ENCODE assay signal across 14 mouse cellular contexts in the genomic region with DNA sequence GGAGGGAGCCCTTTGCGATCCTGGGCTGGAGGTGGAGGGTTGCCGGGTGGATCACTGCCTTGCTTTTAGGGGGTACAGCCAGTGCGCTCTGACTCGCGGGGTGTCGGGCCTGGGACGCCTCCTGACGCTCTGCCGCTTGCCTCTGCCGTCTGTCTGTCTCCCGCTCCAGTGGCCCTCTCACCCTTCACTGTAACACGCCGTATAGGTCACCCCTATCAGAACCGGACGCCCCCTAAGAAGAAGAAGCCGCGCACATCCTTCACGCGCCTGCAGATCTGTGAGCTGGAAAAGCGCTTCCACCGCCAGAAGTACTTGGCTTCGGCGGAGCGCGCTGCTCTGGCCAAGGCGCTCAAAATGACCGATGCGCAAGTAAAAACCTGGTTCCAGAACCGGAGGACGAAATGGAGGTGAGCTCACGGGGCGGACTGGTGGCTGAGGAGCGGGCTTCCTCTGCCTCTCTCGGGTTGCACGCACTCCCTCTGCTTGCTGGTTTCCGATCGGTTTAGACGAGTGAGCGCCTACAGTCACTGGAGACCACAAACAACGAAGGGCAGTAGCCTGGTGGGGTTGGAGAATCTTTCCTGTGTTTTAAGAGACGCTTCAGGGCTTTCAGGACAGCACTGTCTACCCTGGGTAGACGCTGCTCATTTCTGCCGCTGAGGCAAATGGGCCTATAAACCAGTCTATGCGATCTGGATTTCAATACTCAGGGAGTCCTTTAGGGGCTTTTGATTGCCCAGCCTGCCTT. TPM values are rescaled to one million over a fixed set of nuclear protein-coding genes. Genes with fewer than 3 reads are reported as not detected.
DNase-seq lines count a peak whose midpoint lies in the region; ATAC-seq and TF ChIP-seq lines count a peak whose summit lies in the region.
"Had no signal": no experiment of that assay in that cellular context is flagged by ENCODE, and none has a peak within 500 bp of the region (broad histone marks: within the 10 kb centered on the region; RNA-seq: fewer than 3 reads in every experiment).

No protein-coding gene starts in this region.

- 2% methylated on average over 44 of the region's 44 CpGs for WGBS in liver, embryonic 11.5 days
- 3% methylated on average over 44 of the region's 44 CpGs for WGBS in liver, postnatal 0 days (ENCODE audit: insufficient replicate concordance)
- WGBS in embryonic facial prominence, embryonic 14.5 days, result 2% methylated on average over 42 of the region's 44 CpGs
- WGBS in stomach, embryonic 14.5 days, result under 1% methylated on average over 44 of the region's 44 CpGs

- no peak for ATAC-seq in liver, embryonic 11.5 days (replicated peaks; ENCODE audit: low FRiP score)
- ATAC-seq in liver, postnatal 0 days, result no peak
- no peak for ATAC-seq in embryonic facial prominence, embryonic 14.5 days (ENCODE audit: low read depth)
- no peak for ATAC-seq in stomach, embryonic 14.5 days (ENCODE audit: insufficient number of reproducible peaks, insufficient read depth, low FRiP score, low read depth)
- ATAC-seq: forebrain, embryonic 13.5 days; Patski had no signal

- H3K27me3 ChIP-seq in liver, embryonic 11.5 days (replicated peaks; ENCODE audit: control insufficient read depth, insufficient read depth, low read length), result peaks cover 99% of the 10 kb centered on the region
- H3K27me3 ChIP-seq in liver, postnatal 0 days (ENCODE audit: insufficient read depth, low read length), result peaks cover 94% of the 10 kb centered on the region
- H3K27me3 ChIP-seq in embryonic facial prominence, embryonic 14.5 days (replicated peaks; ENCODE audit: control insufficient read depth, insufficient read depth, low read length), result peaks cover 99% of the 10 kb centered on the region
- peaks cover 81% of the 10 kb centered on the region for H3K27me3 ChIP-seq in stomach, embryonic 14.5 days (ENCODE audit: control insufficient read depth, insufficient read depth, low read length)

- peak overlapping the region; percentile 29 for H3K4me3 ChIP-seq in gastrocnemius, adult 2 months
- H3K4me3 ChIP-seq in liver, embryonic 11.5 days (ENCODE audit: low read depth, low read length), result no peak overlapping the region
- H3K4me3 ChIP-seq in liver, postnatal 0 days (ENCODE audit: low read depth, low read length), result no peak overlapping the region
- peak overlapping the region; percentile 24 for H3K4me3 ChIP-seq in embryonic facial prominence, embryonic 14.5 days (ENCODE audit: low read depth, low read length)
- peak overlapping the region; percentile 28 for H3K4me3 ChIP-seq in stomach, embryonic 14.5 days (ENCODE audit: low read depth, low read length)
- H3K4me3 ChIP-seq: forebrain, embryonic 13.5 days had no signal

- no peak for TF ChIP-seq EP300 in liver, postnatal 0 days (IDR thresholded peaks at IDR 0.05; ENCODE audit: low read depth)

- TF ChIP-seq CTCF in gastrocnemius, adult 2 months (IDR thresholded peaks at IDR 0.05), result no peak
- no peak for TF ChIP-seq CTCF in liver, postnatal 0 days (IDR thresholded peaks at IDR 0.05; ENCODE audit: low read depth)

- no peaks in the 10 kb centered on the region for H3K36me3 ChIP-seq in liver, embryonic 11.5 days (ENCODE audit: control insufficient read depth, insufficient read depth, low read length)
- H3K36me3 ChIP-seq in liver, postnatal 0 days (replicated peaks; ENCODE audit: insufficient read depth, low read length), result no peaks in the 10 kb centered on the region
- no peaks in the 10 kb centered on the region for H3K36me3 ChIP-seq in embryonic facial prominence, embryonic 14.5 days (ENCODE audit: control insufficient read depth, insufficient read depth, low read length)
- H3K36me3 ChIP-seq in stomach, embryonic 14.5 days (ENCODE audit: control insufficient read depth, insufficient read depth, low read length), result no peaks in the 10 kb centered on the region

- H3K9me3 ChIP-seq in liver, embryonic 11.5 days (ENCODE audit: control insufficient read depth, low read length), result no peaks in the 10 kb centered on the region
- H3K9me3 ChIP-seq in liver, postnatal 0 days (ENCODE audit: low read length), result no peaks in the 10 kb centered on the region
- no peaks in the 10 kb centered on the region for H3K9me3 ChIP-seq in embryonic facial prominence, embryonic 14.5 days (ENCODE audit: control insufficient read depth, low read length)
- H3K9me3 ChIP-seq in stomach, embryonic 14.5 days (ENCODE audit: control insufficient read depth, low read depth, low read length), result no peaks in the 10 kb centered on the region
- H3K9me3 ChIP-seq: forebrain, embryonic 13.5 days had no signal

- H3K4me1 ChIP-seq in liver, embryonic 11.5 days (replicated peaks; ENCODE audit: control insufficient read depth, insufficient read depth, low read length), result peaks cover 3% of the 10 kb centered on the region
- no peaks in the 10 kb centered on the region for H3K4me1 ChIP-seq in liver, postnatal 0 days (ENCODE audit: insufficient read depth)
- peaks cover 3% of the 10 kb centered on the region; the same call in 1 of the 2 replicates for H3K4me1 ChIP-seq in embryonic facial prominence, embryonic 14.5 days (ENCODE audit: control insufficient read depth, insufficient read depth, low read length)
- H3K4me1 ChIP-seq in stomach, embryonic 14.5 days (ENCODE audit: control insufficient read depth, insufficient read depth, low read length), result peaks cover 9% of the 10 kb centered on the region

- no peak overlapping the region for H3K27ac ChIP-seq in gastrocnemius, adult 2 months
- no peak overlapping the region for H3K27ac ChIP-seq in liver, embryonic 11.5 days (ENCODE audit: low read depth, low read length)
- H3K27ac ChIP-seq in liver, postnatal 0 days (ENCODE audit: low read depth), result no peak overlapping the region
- no peak overlapping the region for H3K27ac ChIP-seq in embryonic facial prominence, embryonic 14.5 days (replicated peaks; ENCODE audit: low read depth, low read length)
- peak overlapping the region; percentile 44; the same call in 1 of the 2 replicates for H3K27ac ChIP-seq in stomach, embryonic 14.5 days (ENCODE audit: low read length)
- H3K27ac ChIP-seq: forebrain, embryonic 13.5 days; liver, embryonic 14.5 days had no signal

- intact Hi-C loops in gastrocnemius, adult 2 months (cut with DNase I), result no loop called here

- H3K4me2 ChIP-seq in liver, embryonic 11.5 days, result peak overlapping the region; percentile 7; the same call in 1 of the 2 replicates
- H3K4me2 ChIP-seq in liver, postnatal 0 days (ENCODE audit: low read depth, low read length), result no peak overlapping the region
- H3K4me2 ChIP-seq in embryonic facial prominence, embryonic 14.5 days (ENCODE audit: low read depth, low read length), result peak overlapping the region; percentile 41
- peak overlapping the region; percentile 23; the same call in 1 of the 2 replicates for H3K4me2 ChIP-seq in stomach, embryonic 14.5 days (replicated peaks; ENCODE audit: low read depth, low read length)
- H3K4me2 ChIP-seq: forebrain, embryonic 13.5 days had no signal

- H3K9ac ChIP-seq in liver, embryonic 11.5 days (ENCODE audit: low read depth, low read length), result no peak overlapping the region
- no peak overlapping the region for H3K9ac ChIP-seq in liver, postnatal 0 days (replicated peaks)
- peak overlapping the region; percentile 37 for H3K9ac ChIP-seq in embryonic facial prominence, embryonic 14.5 days (ENCODE audit: low read depth, low read length)
- H3K9ac ChIP-seq in stomach, embryonic 14.5 days (replicated peaks; ENCODE audit: low read depth, low read length), result peak overlapping the region; percentile 30; the same call in 1 of the 2 replicates
- H3K9ac ChIP-seq: forebrain, embryonic 13.5 days; liver, embryonic 14.5 days had no signal

- no peak for DNase-seq in gastrocnemius, adult 2 months
- DNase-seq in gastrocnemius, postnatal 10 days, result no peak
- DNase-seq in liver, embryonic 11.5 days (ENCODE audit: low spot score), result no peak
- no peak for DNase-seq in liver, postnatal 0 days
- DNase-seq in embryonic facial prominence, embryonic 14.5 days (ENCODE audit: low spot score), result no peak
- no peak for DNase-seq in layer of hippocampus, adult 8-10 months (ENCODE audit: low spot score in 2 of 2)
- no peak for DNase-seq in frontal cortex, postnatal 10 days (ENCODE audit: low spot score in 2 of 2)

RNA-seq across cellular contexts. Expression of a gene that starts 3.0 kb away (rescaled TPM):
- not detected for total RNA-seq in gastrocnemius, adult 2 months (2021)
- under 1 TPM in 1 of 2 experiments, not detected in 1; 0.18 TPM for total RNA-seq in gastrocnemius, postnatal 10 days (2021)
- 0.29 and 0.32 TPM in 2 replicates for polyA plus RNA-seq in liver, embryonic 11.5 days (2014; fragmentation: Nextera tagmentation; extraction: Ambion mirVana)
- polyA plus RNA-seq in liver, postnatal 0 days (2015; fragmentation: Nextera tagmentation; extraction: Ambion mirVana), result not detected in 2 replicates
- 1.7 and 1.9 TPM in 2 replicates for polyA plus RNA-seq in embryonic facial prominence, embryonic 14.5 days (2014; fragmentation: Nextera tagmentation; extraction: Ambion mirVana)
- polyA plus RNA-seq in stomach, embryonic 14.5 days (2014; fragmentation: Nextera tagmentation; extraction: Ambion mirVana), result 0.12 and 0.86 TPM in 2 replicates
- not detected for total RNA-seq in layer of hippocampus, adult 8-10 months (2022)
- total RNA-seq: adrenal gland, postnatal 4 days; layer of hippocampus, postnatal 10 days; megakaryocyte progenitor cell, adult 5-6 weeks had no signal
- polyA plus RNA-seq: Patski had no signal

Comparison
In these comparisons a context has a peak if more than half of its experiments do, and no peak if none do; other contexts are left out.
1. H3K4me3 ChIP-seq: peak in gastrocnemius, adult 2 months (single experiment), embryonic facial prominence, embryonic 14.5 days (single experiment) and stomach, embryonic 14.5 days (single experiment); none in liver, embryonic 11.5 days (single experiment) and liver, postnatal 0 days (single experiment).
2. H3K9ac ChIP-seq: peak in embryonic facial prominence, embryonic 14.5 days (single experiment) and stomach, embryonic 14.5 days (single experiment); none in liver, embryonic 11.5 days (single experiment) and liver, postnatal 0 days (single experiment).